Mouse (Mus musculus) olfactory bulb, adult 2 months (tissue): ENCODE results near the gene Clint1.

Experiments used
- CTCF ChIP-seq: fragments of 200-500 bp; IDR thresholded peaks from 2 replicates; pipeline ENCODE4 v1.5.1; 2012; ENCODE audit warnings: low read depth, mild to moderate bottlenecking, low read length, moderate library complexity; ENCODE audit not compliant: insufficient read depth
- POLR2A ChIP-seq: fragments of 200-500 bp; IDR thresholded peaks from 2 replicates; pipeline ENCODE4 v1.6.1; 2012; ENCODE audit warnings: mild to moderate bottlenecking, low read depth, low read length, moderate library complexity; ENCODE audit not compliant: insufficient read depth

- TF ChIP-seq CTCF = no peak
- no peak for TF ChIP-seq POLR2A
Observed at GRCm38 (mm10) chr11:45918836-45919235, 67.0 kb downstream of the Clint1 start.
